Mouse (Mus musculus): ENCODE data around the gene Scfd2.

DNA sequence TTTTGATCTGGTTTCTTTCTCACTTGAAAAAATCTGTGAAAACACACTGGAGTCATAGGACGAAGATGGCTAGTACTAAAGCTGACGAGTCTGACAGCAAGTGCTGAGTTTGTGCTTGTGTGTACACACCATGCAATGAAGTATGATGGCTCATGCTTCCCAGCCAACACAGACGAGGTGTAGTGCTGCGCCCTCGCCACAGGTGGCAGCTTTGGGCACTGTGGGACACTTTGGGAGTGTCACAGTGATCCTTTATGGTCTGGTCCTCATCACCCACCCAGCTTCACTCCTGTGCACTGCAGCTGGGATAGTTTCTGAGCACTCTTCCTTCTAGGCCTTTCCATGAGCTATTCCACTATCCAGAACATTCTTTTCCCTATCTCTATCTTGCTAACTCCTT, 234.4 kb downstream of the Scfd2 start:
- TF ChIP-seq GATA1 (IDR thresholded peaks at IDR 0.05; ENCODE audit: low read length) (no peak), TAL1 (IDR thresholded peaks at IDR 0.05; ENCODE audit: low read length) (no peak)

Data from erythroblast, embryonic 14.5 days (primary cell).